Mouse (Mus musculus) intestine, embryonic 15.5 days (tissue): ENCODE measurements around the gene Mrps30. TPM values are rescaled to one million over a fixed set of nuclear protein-coding genes. Genes with fewer than 3 reads are reported as not detected.

ENCODE experiments used
- ATAC-seq: fragments of 200-750 bp; cut with Nextera tagmentation; 2 replicates; pipeline ENCODE4 v1.8.0; 2017; ENCODE audit warnings: moderate TSS enrichment, moderate library complexity
- H3K27ac ChIP-seq: fragments of 300-500 bp; sonication (generic); 2 replicates; pipeline ENCODE4 v1.5.1; 2015; ENCODE audit warnings: mild to moderate bottlenecking, inconsistent platforms
- H3K27me3 ChIP-seq: fragments of 300-500 bp; sonication (generic); replicated peaks from 2 replicates; pipeline ENCODE4 v1.6.1; 2015; ENCODE audit warnings: inconsistent platforms
- H3K36me3 ChIP-seq: fragments of 300-500 bp; sonication (generic); 2 replicates; pipeline ENCODE4 v1.6.1; 2015; ENCODE audit warnings: inconsistent platforms
- H3K4me1 ChIP-seq: fragments of 300-500 bp; sonication (generic); replicated peaks from 2 replicates; pipeline ENCODE4 v1.6.1; 2015; ENCODE audit warnings: inconsistent platforms
- H3K4me2 ChIP-seq: fragments of 300-500 bp; sonication (generic); replicated peaks from 2 replicates; pipeline ENCODE4 v1.6.1; 2015; ENCODE audit warnings: mild to moderate bottlenecking, inconsistent platforms
- H3K4me3 ChIP-seq: fragments of 300-500 bp; sonication (generic); replicated peaks from 2 replicates; pipeline ENCODE4 v1.5.1; 2015; ENCODE audit warnings: inconsistent platforms
- H3K9ac ChIP-seq: fragments of 300-500 bp; sonication (generic); 2 replicates; pipeline ENCODE4 v1.6.1; 2015; ENCODE audit warnings: inconsistent platforms
- H3K9me3 ChIP-seq: fragments of 300-500 bp; sonication (generic); 2 replicates; pipeline ENCODE4 v1.6.1; 2016; ENCODE audit warnings: inconsistent platforms
- WGBS: fragments of 180-500 bp; shearing (Covaris S2); methylation state at CpG from one replicate; pipeline ENCODE4 v1.1.7; 2015; 5-methylcytosine and 5-hydroxymethylcytosine counted together
- polyA plus RNA-seq: library from polyadenylated mRNA; unstranded; fragments of >200 nt; fragmentation: Nextera tagmentation; extraction: Ambion mirVana; gene quantifications from 2 replicates; pipeline ENCODE4 v1.2.1, GENCODE M21; 2015

Gene Mrps30
- polyA plus RNA-seq, 1 experiment from 2014 or later, result 36.6 TPM

GRCm38 (mm10) chr13:118365774-118366173, 21.3 kb downstream of the Mrps30 start:
- 64% methylated on average over 1 of the region's 1 CpGs for WGBS
- H3K36me3 ChIP-seq, result no peaks in the 10 kb centered on the region
- no peaks in the 10 kb centered on the region for H3K9me3 ChIP-seq
- no peak overlapping the region for H3K4me2 ChIP-seq
- no peaks in the 10 kb centered on the region for H3K4me1 ChIP-seq
- no peak overlapping the region for H3K4me3 ChIP-seq
- H3K27ac ChIP-seq, result no peak overlapping the region
- H3K9ac ChIP-seq, result no peak overlapping the region
- no peaks in the 10 kb centered on the region for H3K27me3 ChIP-seq
- ATAC-seq, result no peak; the same call in 1 of the 2 replicates

- no peaks in the 10 kb centered on the region for H3K9me3 ChIP-seq
- no peaks in the 10 kb centered on the region for H3K36me3 ChIP-seq
- WGBS, result 88% methylated on average over 6 of the region's 6 CpGs
- H3K4me2 ChIP-seq, result no peak overlapping the region
- H3K4me3 ChIP-seq, result no peak overlapping the region
- no peak for ATAC-seq
- no peak overlapping the region for H3K9ac ChIP-seq
- no peak overlapping the region for H3K27ac ChIP-seq
- H3K27me3 ChIP-seq, result no peaks in the 10 kb centered on the region
- H3K4me1 ChIP-seq, result no peaks in the 10 kb centered on the region
Measured at GRCm38 (mm10) chr13:118363342-118363741, 23.7 kb downstream of the Mrps30 start.

- H3K9me3 ChIP-seq, result no peaks in the 10 kb centered on the region
- no peak overlapping the region for H3K9ac ChIP-seq
- H3K4me3 ChIP-seq, result no peak overlapping the region
- H3K4me2 ChIP-seq, result no peak overlapping the region
- H3K36me3 ChIP-seq, result no peaks in the 10 kb centered on the region
- ATAC-seq, result no peak; the same call in 1 of the 2 replicates
- no peak overlapping the region for H3K27ac ChIP-seq
- no peaks in the 10 kb centered on the region for H3K27me3 ChIP-seq
- no peaks in the 10 kb centered on the region for H3K4me1 ChIP-seq
- 87% methylated on average over 10 of the region's 10 CpGs for WGBS
Measured at GRCm38 (mm10) chr13:118350870-118351269, 36.2 kb downstream of the Mrps30 start.

- Histone ChIP-seq H3K27me3 (no peaks in the 10 kb centered on the region), H3K9ac (no peak overlapping the region), H3K27ac (no peak overlapping the region), H3K4me1 (no peaks in the 10 kb centered on the region), H3K4me2 (no peak overlapping the region), H3K9me3 (no peaks in the 10 kb centered on the region), H3K36me3 (no peaks in the 10 kb centered on the region), H3K4me3 (no peak overlapping the region)
- ATAC-seq, result no peak
- 20% methylated on average over 10 of the region's 10 CpGs for WGBS
Measured at GRCm38 (mm10) chr13:118350257-118350656, 36.8 kb downstream of the Mrps30 start.

Other genes with a start within 250 kb of the Mrps30 start
- gene B430218F22Rik, start 622 bp downstream of the Mrps30 start, polyA plus RNA-seq, result 0.58 and 0.70 TPM in 2 replicates